Mouse (Mus musculus): ENCODE results near the gene Crybb1. TPM values are rescaled to one million over a fixed set of nuclear protein-coding genes. Genes with fewer than 3 reads are reported as not detected.
A peak's percentile ranks its signal among the peaks of the same experiment; 100 is the strongest.

Crybb1 gene
- total RNA-seq, 2 experiments from 2014 or later: not detected

- no peak for DNase-seq
Measured at GRCm38 (mm10) chr5:112266011-112266777, 10.6 kb downstream of the Crybb1 start.

GRCm38 (mm10) chr5:112270764-112271541 is 15.3 kb downstream of the Crybb1 start:
- DNase-seq: no peak

GRCm38 (mm10) chr5:112272934-112273333 is 17.3 kb downstream of the Crybb1 start:
- no peak for DNase-seq

- DNase-seq: no peak
Measured at GRCm38 (mm10) chr5:112273746-112274463, 18.3 kb downstream of the Crybb1 start.

- no peak for DNase-seq
Measured at GRCm38 (mm10) chr5:112275021-112275804, 19.6 kb downstream of the Crybb1 start.

GRCm38 (mm10) chr5:112276267-112276873 is 20.8 kb downstream of the Crybb1 start, which contains the start of gene Tpst2:
Gene Tpst2, plus strand, starts transcription at chr5:112276691.
- peak; percentile 100 for DNase-seq

GRCm38 (mm10) chr5:112276907-112277348 is 21.3 kb downstream of the Crybb1 start:
- DNase-seq: no peak

- DNase-seq: no peak
Measured at GRCm38 (mm10) chr5:112277906-112278470, 22.4 kb downstream of the Crybb1 start.

- no peak for DNase-seq
Measured at GRCm38 (mm10) chr5:112279181-112280021, 23.8 kb downstream of the Crybb1 start.

GRCm38 (mm10) chr5:112280151-112280550 is 24.5 kb downstream of the Crybb1 start:
- no peak for DNase-seq

GRCm38 (mm10) chr5:112280863-112281660 is 25.4 kb downstream of the Crybb1 start:
- DNase-seq: no peak

- DNase-seq: no peak
Measured at GRCm38 (mm10) chr5:112281676-112282075, 26.1 kb downstream of the Crybb1 start.

- DNase-seq: peak; percentile 45
Measured at GRCm38 (mm10) chr5:112282123-112282779, 26.6 kb downstream of the Crybb1 start.

- DNase-seq: no peak
Measured at GRCm38 (mm10) chr5:112282780-112283482, 27.3 kb downstream of the Crybb1 start.

GRCm38 (mm10) chr5:112283543-112284202 is 28.1 kb downstream of the Crybb1 start:
- peak; percentile 51 for DNase-seq

- DNase-seq: no peak
Measured at GRCm38 (mm10) chr5:112284203-112284582, 28.6 kb downstream of the Crybb1 start.

GRCm38 (mm10) chr5:112285548-112286085 is 30.0 kb downstream of the Crybb1 start:
- no peak for DNase-seq

All from heart, postnatal 4 days (tissue).